Mouse (Mus musculus) ES-E14 (cell line): ENCODE measurements around the gene Zfp341. TPM values are rescaled to one million over a fixed set of nuclear protein-coding genes. Genes with fewer than 3 reads are reported as not detected.

ENCODE experiments used
- DNase-seq: peaks from one replicate; pipeline ENCODE4 v3.0.0-alpha.2; 2013; ENCODE audit warnings: low read depth, low spot score
- H3K27ac ChIP-seq: 2 replicates; pipeline ENCODE4 v1.5.1; 2012; ENCODE audit warnings: low read depth, mild to moderate bottlenecking, low read length, moderate library complexity, mixed read lengths; ENCODE audit not compliant: poor library complexity, insufficient read depth, severe bottlenecking
- H3K36me3 ChIP-seq: 2 replicates; pipeline ENCODE4 v1.6.1; 2012; ENCODE audit warnings: mild to moderate bottlenecking, low read length, moderate library complexity, mixed read lengths; ENCODE audit not compliant: control insufficient read depth, poor library complexity, insufficient read depth, severe bottlenecking
- H3K4me1 ChIP-seq, 2 experiments: fragments of 150-350 bp in 1 of 2; sonication (generic) in 1 of 2; 2 replicates each; pipeline ENCODE4 v1.6.1; 2012; ENCODE audit warnings: low read length in 2 of 2, mild to moderate bottlenecking in 1 of 2, mixed read lengths in 1 of 2; ENCODE audit not compliant: control insufficient read depth in 2 of 2, insufficient read depth in 2 of 2, poor library complexity in 1 of 2
- H3K4me3 ChIP-seq, 2 experiments: fragments of 150-350 bp in 1 of 2; sonication (generic) in 1 of 2; 2 replicates each; pipeline ENCODE4 v1.5.1; 2012; ENCODE audit warnings: low read length in 2 of 2, low read depth in 1 of 2, mild to moderate bottlenecking in 1 of 2, mixed read lengths in 1 of 2; ENCODE audit not compliant: insufficient read depth in 1 of 2, poor library complexity in 1 of 2, severe bottlenecking in 1 of 2
- H3K9ac ChIP-seq: 2 replicates; pipeline ENCODE4 v1.6.1; 2012; ENCODE audit warnings: low read depth, mild to moderate bottlenecking, low read length, mixed read lengths; ENCODE audit not compliant: poor library complexity, insufficient read depth, severe bottlenecking
- H3K9me3 ChIP-seq: fragments of 150-350 bp; sonication (generic); 2 replicates; pipeline ENCODE4 v1.6.1; 2012; ENCODE audit warnings: low read depth, mild to moderate bottlenecking, low read length; ENCODE audit not compliant: control insufficient read depth, insufficient read depth
- CHD2 ChIP-seq: IDR thresholded peaks from 2 replicates; pipeline ENCODE4 v1.6.1; 2014; ENCODE audit warnings: mild to moderate bottlenecking, low read depth, low read length, inconsistent platforms
- HCFC1 ChIP-seq: IDR thresholded peaks from 2 replicates; pipeline ENCODE4 v1.6.1; 2012; ENCODE audit warnings: low read length, inconsistent platforms, borderline replicate concordance; ENCODE audit not compliant: insufficient read depth
- MAFK ChIP-seq: IDR thresholded peaks from 2 replicates; pipeline ENCODE4 v1.6.1; 2014; ENCODE audit warnings: mild to moderate bottlenecking, low read depth, low read length, inconsistent platforms; ENCODE audit not compliant: insufficient read depth
- ZC3H11A ChIP-seq: IDR thresholded peaks from 2 replicates; pipeline ENCODE4 v1.6.1; 2012; ENCODE audit warnings: low read depth, mild to moderate bottlenecking, inconsistent platforms, low read length, borderline replicate concordance
- ZNF384 ChIP-seq: IDR thresholded peaks from 2 replicates; pipeline ENCODE4 v1.6.1; 2012; ENCODE audit warnings: low read depth, low read length, inconsistent platforms
- in situ Hi-C, 2 experiments: fragments of 600-800 bp; cut with MboI; formaldehyde crosslinking; loops; one replicate each; pipeline ENCODE4 v1.15.1; 2025; ENCODE audit warnings: low sequenced_read_pairs in 2 of 2, inconsistent platforms in 1 of 2; ENCODE audit not compliant: unreplicated experiment in 2 of 2
- total RNA-seq: library from RNA; depleted of rRNA; stranded (reverse); fragments of 300-350 nt; gene quantifications from 2 replicates; pipeline ENCODE4 v1.2.3, GENCODE M21; 2012

The Zfp341 gene
- total RNA-seq, 1 experiment = 3.2 TPM

- Histone ChIP-seq H3K27ac (no peak overlapping the region), H3K9ac (no peak overlapping the region), H3K4me3 (no peak overlapping the region), H3K4me1 (no peaks in the 10 kb centered on the region; a peak in 1 of 4 replicates), H3K36me3 (peaks cover 6% of the 10 kb centered on the region; the same call in 1 of the 2 replicates), H3K9me3 (no peaks in the 10 kb centered on the region)
- no peak for DNase-seq
- TF ChIP-seq ZNF384 = no peak
- in situ Hi-C loops = no loop called here
Observed at GRCm38 (mm10) chr2:154633039-154633742, 20.1 kb downstream of the Zfp341 start.

GRCm38 (mm10) chr2:154633876-154634644, 21.0 kb downstream of the Zfp341 start:
- Histone ChIP-seq H3K36me3 (peaks cover 7% of the 10 kb centered on the region; the same call in 1 of the 2 replicates), H3K27ac (no peak overlapping the region), H3K4me1 (no peaks in the 10 kb centered on the region; a peak in 1 of 4 replicates), H3K9ac (no peak overlapping the region), H3K9me3 (no peaks in the 10 kb centered on the region), H3K4me3 (no peak overlapping the region)
- TF ChIP-seq ZNF384 = no peak
- no peak for TF ChIP-seq ZC3H11A
- TF ChIP-seq MAFK = no peak
- no peak for TF ChIP-seq HCFC1
- TF ChIP-seq CHD2 = no peak
- DNase-seq = no peak
- in situ Hi-C loops = no loop called here

- no peak overlapping the region for H3K27ac ChIP-seq
- no peak overlapping the region for H3K9ac ChIP-seq
- H3K9me3 ChIP-seq = no peaks in the 10 kb centered on the region
- H3K4me1 ChIP-seq = no peaks in the 10 kb centered on the region; a peak in 1 of 4 replicates
- in situ Hi-C loops = no loop called here
- peaks cover 7% of the 10 kb centered on the region; the same call in 1 of the 2 replicates for H3K36me3 ChIP-seq
- TF ChIP-seq CHD2 (no peak), ZNF384 (no peak), MAFK (no peak), ZC3H11A (no peak), HCFC1 (no peak)
- H3K4me3 ChIP-seq = no peak overlapping the region
- DNase-seq = no peak
Observed at GRCm38 (mm10) chr2:154635826-154636225, 22.7 kb downstream of the Zfp341 start.

- Histone ChIP-seq H3K9me3 (no peaks in the 10 kb centered on the region), H3K36me3 (peaks cover 7% of the 10 kb centered on the region; the same call in 1 of the 2 replicates), H3K27ac (no peak overlapping the region), H3K9ac (no peak overlapping the region), H3K4me3 (no peak overlapping the region), H3K4me1 (no peaks in the 10 kb centered on the region)
- DNase-seq = no peak
- TF ChIP-seq ZC3H11A (no peak), HCFC1 (no peak), CHD2 (no peak), ZNF384 (no peak), MAFK (no peak)
- in situ Hi-C loops = no loop called here
Observed at GRCm38 (mm10) chr2:154638521-154638920, 25.4 kb downstream of the Zfp341 start.
